Mouse (Mus musculus) erythroblast, embryonic 14.5 days (primary cell): Measurements from ENCODE around the gene Camk2d.

Source experiments
- GATA1 ChIP-seq: IDR thresholded peaks from 2 replicates; pipeline ENCODE4 v1.6.1; 2012; ENCODE audit warnings: low read length, inconsistent platforms, mixed read lengths
- TAL1 ChIP-seq: IDR thresholded peaks from 3 replicates; pipeline ENCODE4 v1.6.1; 2012; ENCODE audit warnings: low read length, inconsistent platforms, mixed read lengths

DNA sequence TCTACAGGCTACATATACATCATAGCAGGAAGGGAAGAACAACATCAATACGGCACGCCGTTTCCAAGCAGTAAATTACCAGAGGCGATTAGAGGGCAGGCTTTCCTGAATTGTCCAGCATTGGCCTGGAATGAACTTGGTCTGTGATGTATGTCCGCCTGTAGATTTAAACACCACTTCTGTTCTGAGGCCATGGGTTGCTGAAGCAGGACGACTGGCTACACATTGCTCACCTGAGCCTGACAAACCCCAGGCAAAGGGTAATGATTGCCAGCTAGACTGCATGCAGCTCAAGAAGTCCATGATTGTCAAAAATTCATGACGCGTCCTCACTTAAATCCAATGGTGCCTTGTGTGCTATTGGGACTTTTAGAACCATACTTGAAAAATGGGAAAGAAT lies 174.9 kb downstream of the Camk2d start:
- TF ChIP-seq TAL1 = no peak
- no peak for TF ChIP-seq GATA1
